Mouse (Mus musculus) thymus, postnatal 0 days (tissue): ENCODE data around the gene Atf6. TPM values are rescaled to one million over a fixed set of nuclear protein-coding genes. Genes with fewer than 3 reads are reported as not detected.

Experiments used
- DNase-seq: peaks from one replicate; pipeline ENCODE4 v3.0.0-alpha.2; 2015; ENCODE audit warnings: low spot score
- polyA plus RNA-seq: library from polyadenylated mRNA; unstranded; fragments of >200 nt; fragmentation: Nextera tagmentation; extraction: Ambion mirVana; gene quantifications from 2 replicates; pipeline ENCODE4 v1.2.1, GENCODE M21; 2015

The Atf6 gene
- 5.9 and 6.1 TPM in 2 replicates for polyA plus RNA-seq

DNA sequence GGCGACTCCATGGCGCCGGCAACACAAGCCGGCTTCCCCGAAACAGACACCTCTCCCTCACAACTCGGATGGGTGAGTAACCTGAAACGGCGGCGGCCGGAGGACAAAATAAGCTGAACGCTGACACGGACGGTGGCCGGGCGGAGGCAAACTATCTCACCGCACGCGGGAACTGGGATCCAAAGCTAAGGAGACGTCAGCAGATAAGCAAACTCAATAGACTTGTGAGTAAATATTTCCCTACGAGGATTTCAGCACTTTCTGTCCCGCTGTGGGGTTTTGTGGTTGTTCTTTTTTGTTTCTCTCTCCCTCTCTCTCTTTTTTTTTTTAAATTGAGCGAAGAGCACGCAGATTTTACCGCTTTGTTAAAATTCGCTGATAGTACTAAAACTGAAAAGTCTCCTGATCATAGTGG, at the start of gene Atf6:
TSS of gene Atf6 (minus strand) at position 81 of the 415 bp plus-strand sequence.
- peak; percentile 90 for DNase-seq

DNA sequence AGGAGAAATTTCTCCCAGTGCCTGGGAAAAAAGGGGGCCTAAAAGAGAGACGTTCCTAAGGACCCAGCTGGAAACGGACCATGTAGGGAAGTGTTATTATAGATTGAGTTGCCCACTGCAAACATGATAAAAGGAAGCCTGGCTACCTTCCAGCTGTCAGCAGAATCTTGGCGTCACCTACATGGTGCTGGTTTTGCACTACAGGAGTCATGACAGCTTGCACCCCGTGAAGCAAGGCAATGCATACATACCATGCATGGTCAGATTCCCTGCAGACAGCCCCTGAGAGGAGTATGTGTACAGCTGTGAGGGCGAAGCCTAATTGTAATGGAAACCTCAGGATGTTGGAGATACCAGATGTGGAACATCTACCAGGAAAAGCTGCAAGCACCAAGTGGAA, 48.1 kb upstream of the Atf6 start:
- no peak for DNase-seq

DNA sequence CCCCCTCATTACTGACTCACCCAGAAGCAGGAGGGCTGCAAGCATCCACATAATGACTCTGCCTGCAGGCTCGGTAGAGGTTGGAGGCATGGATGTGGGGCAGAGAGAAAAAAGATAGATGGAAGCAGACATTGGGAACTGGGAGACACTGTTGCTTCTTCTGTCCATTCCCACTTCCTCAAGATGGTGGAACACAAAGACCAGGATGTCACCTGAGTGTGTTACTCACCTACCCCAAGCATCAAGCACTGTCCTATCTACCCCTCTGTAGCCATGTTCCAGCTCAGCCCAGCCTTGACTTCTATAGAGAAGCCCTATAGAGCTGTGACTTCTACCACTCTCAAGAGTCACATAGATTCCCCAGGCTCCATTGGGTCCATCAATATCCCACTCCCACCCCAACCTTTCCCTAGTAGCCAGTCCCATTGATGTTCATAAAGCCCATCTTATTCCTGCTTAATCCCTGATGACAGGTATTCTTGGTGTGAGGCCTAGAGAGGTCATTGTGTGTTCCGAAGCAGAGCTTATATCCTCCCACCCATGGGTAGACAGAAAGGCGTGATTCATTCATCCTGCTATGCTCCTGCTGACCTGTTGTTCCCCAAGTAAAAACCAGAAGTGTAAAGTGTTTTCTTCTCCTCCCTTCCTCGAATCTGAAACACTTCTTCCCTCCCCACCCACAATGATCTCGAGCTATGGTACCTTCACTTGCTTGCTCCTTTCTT, 45.5 kb upstream of the Atf6 start, which contains the start of gene Fcrlb:
TSS of gene Fcrlb (minus strand) at position 51 of the 725 bp plus-strand sequence.
- DNase-seq = no peak

DNA sequence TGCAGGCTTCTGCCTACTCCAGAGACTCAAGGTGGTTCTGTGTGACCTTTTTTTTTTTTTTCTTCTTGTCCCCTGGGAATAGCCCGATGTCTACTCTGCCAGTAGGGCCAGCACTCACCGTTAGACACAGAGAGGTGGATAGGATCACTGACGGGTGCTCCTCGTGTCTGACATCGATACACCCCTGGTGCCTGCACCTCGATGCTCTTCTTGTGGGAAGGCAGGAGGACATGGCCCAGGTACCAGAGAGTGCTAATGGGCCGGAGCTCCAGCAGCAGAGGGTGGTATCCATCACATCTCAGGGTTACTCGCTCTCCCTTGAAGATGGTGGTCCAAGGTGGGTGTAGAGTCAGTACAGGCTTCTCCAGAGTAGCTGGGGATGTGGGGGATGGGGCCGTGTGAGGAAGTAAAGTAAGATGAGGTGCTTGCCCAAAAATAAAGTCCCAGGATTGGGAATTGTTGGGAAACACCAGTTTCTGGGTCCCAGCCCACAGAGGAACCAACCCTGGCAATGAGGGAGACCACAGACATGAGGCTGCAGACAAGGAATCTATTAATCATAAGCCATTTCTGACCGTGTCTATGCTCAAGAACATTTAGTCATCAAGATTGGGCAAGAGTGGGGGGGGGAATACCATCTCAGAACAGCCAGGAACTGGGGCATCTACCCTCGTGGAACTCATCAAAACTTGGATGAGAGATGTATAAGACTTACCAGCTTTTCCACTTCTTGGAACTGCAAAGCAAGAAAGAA, 44.5 kb upstream of the Atf6 start:
- DNase-seq = no peak

DNA sequence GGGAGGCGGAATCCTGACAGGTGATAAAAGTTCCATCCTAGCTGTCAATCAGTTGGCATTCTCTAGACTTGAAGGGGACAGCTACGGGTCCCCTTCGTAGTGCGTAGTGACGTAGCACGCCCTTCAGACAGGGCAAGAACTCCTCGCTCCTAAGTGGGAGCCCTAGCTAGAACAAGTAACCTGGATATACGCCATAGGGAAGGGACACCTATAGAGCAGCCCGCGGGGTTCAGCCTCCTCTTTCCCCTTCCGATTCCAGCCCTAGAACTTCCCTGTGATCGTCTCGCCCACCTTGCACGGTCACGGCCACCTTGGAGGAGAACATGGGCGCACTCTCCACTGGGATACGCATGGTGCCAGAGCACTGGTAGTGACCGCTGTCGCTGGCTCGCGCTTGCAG, 40.8 kb upstream of the Atf6 start:
- DNase-seq = no peak

DNA sequence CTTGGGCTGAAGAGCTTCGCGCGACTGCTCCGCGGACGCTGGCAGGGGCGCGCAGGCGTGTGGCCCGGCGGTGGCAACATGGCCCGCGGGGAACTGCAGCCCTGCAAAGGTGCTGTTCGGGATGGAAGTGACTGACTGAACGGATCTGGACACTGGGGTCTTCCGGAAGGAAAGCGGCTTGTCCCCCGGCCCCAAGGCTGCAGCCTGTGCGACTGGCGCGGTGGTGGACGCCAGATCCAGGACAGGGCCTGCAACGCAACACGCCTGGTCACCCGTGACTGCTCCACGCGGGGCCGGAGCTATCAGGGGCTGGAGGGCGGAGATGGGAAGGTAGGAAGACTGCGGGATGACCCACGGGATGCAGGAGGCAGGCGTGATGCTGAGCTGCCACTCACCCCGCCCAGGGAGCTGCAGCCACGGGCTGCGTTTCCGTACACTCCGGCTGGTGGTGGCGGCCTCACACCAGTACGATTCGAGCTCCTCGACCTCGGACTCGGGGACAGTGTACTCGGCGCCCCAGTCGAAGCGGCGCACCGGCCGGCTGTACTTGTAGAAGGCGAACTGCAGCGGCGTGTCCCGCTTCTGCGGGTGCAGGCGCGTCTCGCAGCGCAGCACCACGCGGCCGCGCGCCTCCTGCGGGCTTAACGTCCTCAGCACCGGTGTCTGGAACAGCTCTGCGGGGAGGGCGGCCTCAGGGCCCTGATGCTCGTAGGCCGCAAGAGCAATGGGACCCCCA, 40.1 kb upstream of the Atf6 start:
- DNase-seq = peak; percentile 45

DNA sequence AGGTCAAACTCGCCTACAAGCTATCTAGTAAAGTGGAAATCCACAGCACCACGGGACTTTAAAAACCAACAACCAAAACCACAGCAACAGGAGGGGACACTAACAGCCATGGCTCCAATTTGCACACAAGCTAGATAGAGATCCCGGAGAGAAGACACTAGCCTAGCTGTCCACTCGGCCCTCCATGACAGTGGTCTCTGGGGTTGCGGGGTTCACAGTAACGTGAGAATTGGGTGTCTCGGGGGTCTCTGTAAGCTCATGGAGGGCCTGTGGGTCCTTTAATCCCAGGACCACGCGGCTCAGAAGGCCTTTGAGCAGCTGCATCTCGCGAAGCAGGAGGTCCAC, 39.5 kb upstream of the Atf6 start:
- DNase-seq = no peak

DNA sequence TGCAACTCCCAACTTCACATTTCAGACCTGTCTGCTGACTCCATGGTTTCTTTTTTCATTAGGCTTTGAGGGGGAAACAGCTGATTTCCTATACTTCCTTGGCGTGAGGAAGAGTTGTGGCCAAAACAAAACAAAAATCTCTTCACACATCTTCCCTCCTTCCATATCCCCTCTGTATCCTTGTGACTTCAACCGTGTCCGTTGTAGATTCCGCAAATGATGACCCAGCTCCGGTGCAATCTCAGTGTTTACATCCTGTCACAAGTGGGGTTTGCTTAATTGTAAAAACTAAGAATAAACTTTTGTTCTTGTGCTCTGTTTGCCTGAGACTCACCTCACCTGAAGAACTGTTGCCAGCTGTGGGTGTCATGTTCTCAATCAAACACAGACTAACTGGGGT, 35.9 kb upstream of the Atf6 start:
- DNase-seq = no peak

DNA sequence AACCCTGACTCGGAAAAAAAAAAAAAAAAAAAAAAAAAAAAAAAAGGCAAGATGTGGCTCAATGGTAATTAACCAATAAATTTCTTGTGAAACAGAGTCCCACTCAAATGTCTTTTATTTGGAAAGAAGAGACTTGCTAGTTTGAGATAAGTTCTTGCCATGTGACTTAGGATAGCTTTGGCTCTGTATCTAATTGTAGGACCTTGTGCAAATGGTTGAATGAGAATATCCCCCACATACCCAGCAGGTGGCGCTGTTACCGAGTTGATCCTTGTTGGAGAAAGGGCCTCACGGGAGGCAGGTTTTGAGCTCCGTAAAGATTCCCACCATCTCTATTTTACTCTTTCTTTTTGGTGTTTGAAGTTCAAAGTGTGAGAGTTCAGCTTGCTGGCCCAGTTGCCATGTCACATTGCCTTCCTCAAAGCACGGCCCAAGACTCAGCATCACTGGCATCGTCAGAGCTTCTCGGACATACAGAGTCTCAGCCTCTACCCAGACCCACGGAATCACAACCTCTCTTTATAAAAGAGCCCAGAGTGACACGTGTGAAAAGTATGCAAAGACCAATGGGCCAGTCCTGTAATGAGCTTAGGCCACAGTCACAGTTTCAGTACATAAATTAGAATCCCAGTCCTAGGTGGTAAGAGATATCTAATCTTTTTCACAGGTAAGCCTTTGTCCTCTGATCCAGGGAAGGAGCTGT, 34.1 kb upstream of the Atf6 start:
- DNase-seq = peak; percentile 85

DNA sequence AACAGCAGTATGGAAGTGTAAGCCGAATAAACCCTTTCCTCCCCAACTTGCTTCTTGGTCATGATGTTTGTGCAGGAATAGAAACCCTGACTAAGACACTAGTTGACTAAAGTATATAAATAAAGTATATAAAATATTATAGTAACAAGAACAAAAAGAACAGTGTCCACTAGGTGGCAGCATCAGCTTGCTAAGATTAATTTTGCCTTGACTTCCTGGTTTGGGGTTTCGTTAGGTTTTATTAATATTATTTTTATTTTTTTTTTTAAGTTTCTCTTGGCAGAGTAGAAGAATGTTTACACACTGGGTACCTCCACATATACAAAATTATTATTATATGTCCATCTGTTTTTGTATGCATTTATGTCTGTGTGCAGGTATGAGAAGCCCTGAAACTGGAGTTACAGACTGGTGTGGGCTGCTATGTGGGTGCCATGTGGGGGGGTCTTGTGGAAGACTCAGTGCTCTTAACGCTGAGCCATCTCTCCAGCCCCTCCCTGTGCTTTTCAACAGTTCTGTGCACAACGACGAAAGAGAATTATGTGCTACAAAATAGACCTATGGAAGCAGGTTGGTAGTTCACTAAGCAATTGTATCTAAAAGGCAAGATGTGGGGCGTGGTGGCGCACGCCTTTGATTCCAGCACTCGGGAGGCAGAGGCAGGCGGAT, 33.4 kb upstream of the Atf6 start:
- peak; percentile 66 for DNase-seq

DNA sequence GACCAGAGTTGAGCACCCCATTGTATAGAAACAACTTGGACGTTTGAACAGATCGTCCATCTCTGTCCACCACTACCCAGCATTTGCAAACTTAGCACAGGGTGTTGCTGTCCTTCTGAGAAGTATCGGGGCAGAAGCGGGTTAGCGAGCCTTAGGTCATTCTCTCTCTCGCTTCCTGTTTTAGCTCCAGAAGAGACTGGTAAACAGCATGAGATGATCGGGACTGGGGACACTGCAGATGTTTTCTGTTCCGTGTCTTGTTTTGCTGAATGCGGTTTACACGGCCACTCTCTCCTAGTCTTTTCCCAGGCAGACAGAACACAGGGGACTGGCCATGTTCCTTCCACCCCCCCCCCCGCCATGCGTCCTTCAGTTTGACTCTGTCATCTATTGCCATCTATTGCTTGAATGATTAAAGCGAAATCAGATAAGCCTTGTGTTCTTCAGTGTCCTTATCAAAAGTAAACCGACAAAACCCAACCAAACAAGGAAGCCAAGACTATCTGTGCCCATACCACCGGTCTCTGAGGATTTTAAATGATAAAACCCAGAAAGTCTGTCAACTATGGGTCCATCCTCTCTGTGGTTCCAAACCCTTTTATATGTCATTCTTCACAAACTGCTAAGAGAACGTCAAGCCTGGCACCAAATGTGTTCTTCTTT, 31.0 kb upstream of the Atf6 start:
- DNase-seq = no peak

DNA sequence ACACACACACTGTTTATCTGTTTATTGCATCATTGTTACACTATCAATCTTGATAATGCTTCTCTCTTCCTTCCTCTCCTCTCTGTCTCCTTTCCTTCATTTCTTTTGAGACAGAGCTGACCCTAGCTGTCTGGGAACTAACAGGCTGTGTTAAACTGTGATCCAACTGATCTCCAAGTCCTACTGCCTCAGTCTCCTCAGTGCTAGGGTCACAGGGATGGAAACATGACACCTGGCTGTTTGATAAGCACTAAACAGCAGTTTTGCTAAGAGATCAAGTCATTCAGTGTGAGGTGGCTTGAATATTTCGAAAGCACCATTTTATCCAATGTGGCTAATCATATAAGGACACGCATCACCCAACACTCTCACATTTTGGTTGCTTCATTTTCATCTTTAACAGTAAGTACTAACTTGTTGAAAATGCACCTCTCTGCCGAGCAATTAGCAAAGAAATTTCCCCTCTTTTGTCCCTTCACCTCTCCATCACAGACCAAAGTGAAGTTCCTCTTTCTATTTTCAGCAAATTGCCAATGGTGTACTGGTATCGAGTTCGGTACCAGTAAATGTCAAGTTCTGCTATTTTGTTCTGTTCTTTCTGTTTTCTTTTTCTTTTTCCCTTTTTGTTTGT, 29.2 kb upstream of the Atf6 start:
- DNase-seq = no peak

DNA sequence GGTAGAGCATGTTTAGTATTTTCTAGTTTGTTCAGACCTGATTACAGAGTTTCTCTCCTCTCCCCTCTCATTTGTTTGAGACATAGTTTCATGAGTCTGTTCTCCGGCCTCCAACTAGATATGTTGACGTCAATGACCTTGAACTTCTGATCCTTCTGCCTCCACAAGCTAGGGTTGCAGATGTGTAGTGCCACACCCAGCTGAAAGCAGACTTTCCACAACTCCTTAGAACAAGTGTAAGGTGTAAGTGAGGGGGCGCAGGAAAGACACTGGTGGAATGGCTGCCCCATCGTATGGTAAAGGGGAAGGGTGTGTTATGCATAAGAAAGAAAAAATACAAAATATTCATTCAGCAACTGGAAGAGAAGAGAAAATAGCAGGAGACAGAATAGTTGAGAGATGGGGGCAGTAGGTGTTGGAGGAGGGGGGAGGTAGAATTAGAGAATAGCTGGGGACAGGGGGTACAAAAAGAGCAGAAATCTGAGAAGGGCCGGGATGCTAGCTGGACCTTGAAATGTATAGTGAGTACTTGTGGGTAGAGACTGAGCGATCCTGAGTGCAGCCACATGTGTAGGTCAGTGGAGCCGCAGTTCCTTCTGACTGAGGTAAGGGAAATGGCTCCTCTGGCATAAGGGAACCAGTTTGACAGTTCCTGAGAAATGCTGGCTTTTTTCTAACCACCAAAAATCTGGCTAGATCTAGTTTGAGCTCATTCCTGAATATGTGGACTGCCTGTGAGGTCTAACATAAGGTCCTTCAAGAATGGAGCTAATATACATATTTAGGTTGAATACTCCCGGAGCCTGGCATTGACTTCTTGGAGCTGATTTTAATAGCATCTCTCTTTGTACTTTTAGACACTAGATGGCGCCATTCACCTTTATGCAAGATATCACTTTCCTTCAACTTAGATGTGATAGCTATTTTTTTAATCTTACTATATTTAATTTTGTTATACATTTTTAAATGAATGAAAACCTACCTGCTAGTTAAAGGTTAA, 27.3 kb upstream of the Atf6 start:
- peak; percentile 67 for DNase-seq

DNA sequence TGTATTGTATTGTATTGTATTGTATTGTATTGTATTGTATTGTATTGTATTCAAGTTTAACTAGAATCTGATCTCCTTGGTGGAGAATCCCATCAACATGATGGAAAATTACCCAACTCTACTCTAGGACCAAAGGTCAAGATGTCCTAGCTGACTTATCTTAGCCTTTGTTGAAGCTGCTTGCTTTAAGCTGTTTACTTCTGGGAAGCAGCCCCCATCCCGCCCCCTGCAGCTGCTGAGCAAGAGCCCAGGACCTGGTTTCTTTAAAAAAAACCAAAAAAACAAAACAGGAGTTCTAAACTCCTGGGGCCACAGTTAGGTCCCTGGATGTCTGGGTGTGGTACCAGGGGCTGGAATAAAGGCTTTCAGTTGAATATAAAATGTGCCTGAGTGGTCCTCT, 24.7 kb upstream of the Atf6 start:
- no peak for DNase-seq

DNA sequence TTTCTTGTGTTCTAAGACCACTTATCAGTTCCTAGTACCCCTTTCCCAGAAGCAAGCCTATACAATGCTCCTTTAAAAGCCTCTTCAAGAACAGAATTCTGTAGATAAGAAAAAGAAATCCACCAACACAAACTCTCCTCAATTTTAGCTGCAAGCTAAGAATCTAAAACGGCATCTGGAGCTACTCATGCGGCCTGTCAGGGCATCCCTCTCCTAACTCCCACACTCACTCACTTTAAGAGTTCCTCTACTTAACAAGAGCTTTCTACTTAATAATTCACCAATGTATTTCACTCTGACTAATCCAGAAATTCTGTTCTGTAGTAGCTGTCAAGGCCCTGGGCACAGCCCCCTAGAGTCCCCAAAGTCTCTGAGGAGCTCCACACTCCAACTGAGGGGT, 24.1 kb upstream of the Atf6 start:
- DNase-seq = no peak

DNA sequence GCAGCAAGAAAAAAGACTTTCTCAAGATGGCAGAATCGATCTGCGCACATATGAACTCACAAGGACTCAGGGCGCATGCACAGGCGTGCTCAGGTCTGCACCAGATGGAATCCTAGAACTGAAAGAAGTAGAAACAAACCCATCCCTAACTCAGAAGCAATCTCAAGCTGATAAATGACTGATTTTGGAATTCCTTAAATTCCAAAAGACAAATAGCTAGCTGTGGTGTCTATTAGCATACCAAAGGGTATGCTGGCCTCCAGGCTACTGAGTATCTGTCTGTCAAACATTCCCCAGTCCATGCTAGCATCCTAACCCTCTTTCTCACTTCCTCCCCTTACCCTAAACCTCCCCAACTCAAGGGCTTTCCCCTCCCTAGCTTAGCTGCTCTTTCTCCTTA, 21.7 kb upstream of the Atf6 start:
- no peak for DNase-seq

DNA sequence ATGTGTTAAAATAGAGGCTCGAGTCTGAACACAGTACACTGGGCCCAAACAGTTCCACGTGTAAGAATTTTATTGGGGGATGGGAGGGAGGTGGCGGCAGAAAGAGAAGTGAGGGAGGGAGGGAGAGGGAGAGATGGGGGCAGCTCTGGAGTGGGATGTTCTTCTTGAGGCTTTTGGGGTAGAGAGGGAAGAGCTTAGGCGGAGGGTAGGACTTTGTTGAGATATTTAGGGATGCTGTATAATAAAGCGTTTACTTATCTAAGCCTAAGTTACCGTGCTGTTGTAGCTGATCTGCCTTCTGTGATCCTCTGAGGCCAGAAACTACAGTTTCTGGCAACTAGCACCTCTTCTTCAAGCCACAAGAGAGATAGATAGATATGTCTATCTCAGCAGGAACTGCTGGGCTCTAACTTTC, 18.5 kb upstream of the Atf6 start:
- DNase-seq = no peak

DNA sequence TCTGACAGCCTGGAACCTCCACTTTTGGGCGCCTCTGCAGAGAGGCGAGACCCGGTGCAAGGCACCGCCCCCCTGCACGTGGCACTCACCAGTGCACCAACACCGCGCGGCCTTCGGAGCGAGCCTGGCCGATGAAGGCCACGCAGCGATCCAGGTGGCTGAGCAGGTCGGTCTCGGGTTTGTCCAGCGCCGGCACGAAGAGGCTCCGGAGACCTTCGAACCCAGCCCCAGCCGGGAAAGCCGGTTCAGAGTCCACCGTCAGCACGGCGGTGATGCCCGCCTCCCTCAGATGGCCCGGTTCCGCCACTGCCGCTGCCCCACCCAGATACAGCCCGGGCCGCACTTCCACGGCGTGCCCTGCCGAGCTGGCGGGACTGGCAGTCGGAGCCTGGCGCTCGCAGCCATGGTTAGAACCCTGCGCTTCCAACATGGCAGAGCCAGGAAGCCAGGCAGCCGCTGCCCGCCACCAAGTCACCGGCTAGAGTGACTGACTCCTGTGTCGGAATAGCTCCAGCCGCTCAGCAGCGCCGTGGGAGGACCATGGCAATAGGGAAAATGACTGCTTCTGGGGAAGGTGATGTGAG, 17.5 kb upstream of the Atf6 start, which contains the start of the genes Gm26620 and Dusp12:
TSS of gene Gm26620 (plus strand) at position 88 of the 584 bp plus-strand sequence.
TSS of gene Dusp12 (minus strand) at position 563 of the 584 bp plus-strand sequence.
- peak; percentile 88 for DNase-seq
